Mouse (Mus musculus) liver, postnatal 0 days (tissue): ENCODE data around the gene Col15a1. TPM values are rescaled to one million over a fixed set of nuclear protein-coding genes. Genes with fewer than 3 reads are reported as not detected.
A peak's percentile ranks its signal among the peaks of the same experiment; 100 is the strongest.

Source experiments
- ATAC-seq: fragments of 200-750 bp; cut with Nextera tagmentation; 2 replicates; pipeline ENCODE4 v1.8.0; 2017; ENCODE audit warnings: mild to moderate bottlenecking, moderate library complexity
- DNase-seq: peaks from one replicate; pipeline ENCODE4 v3.0.0-alpha.2; 2016
- H3K27ac ChIP-seq: fragments of 300-500 bp; sonication (generic); 2 replicates; pipeline ENCODE4 v1.5.1; 2014; ENCODE audit warnings: antibody characterized with exemption, moderate library complexity, mild to moderate bottlenecking, low read depth
- H3K27me3 ChIP-seq: fragments of 300-500 bp; sonication (generic); 2 replicates; pipeline ENCODE4 v1.6.1; 2014; ENCODE audit warnings: low read length, control low read depth, mixed read lengths; ENCODE audit not compliant: insufficient read depth
- H3K36me3 ChIP-seq: fragments of 300-500 bp; sonication (generic); replicated peaks from 2 replicates; pipeline ENCODE4 v1.6.1; 2014; ENCODE audit warnings: mild to moderate bottlenecking, control low read depth, low read length, moderate library complexity, mixed read lengths; ENCODE audit not compliant: insufficient read depth
- H3K4me1 ChIP-seq: fragments of 300-500 bp; sonication (generic); 2 replicates; pipeline ENCODE4 v1.6.1; 2014; ENCODE audit warnings: antibody characterized with exemption, mild to moderate bottlenecking, control low read depth; ENCODE audit not compliant: insufficient read depth
- H3K4me2 ChIP-seq: fragments of 300-500 bp; sonication (generic); 2 replicates; pipeline ENCODE4 v1.6.1; 2014; ENCODE audit warnings: low read depth, mild to moderate bottlenecking, low read length, moderate library complexity, mixed read lengths
- H3K4me3 ChIP-seq: fragments of 300-500 bp; sonication (generic); 2 replicates; pipeline ENCODE4 v1.5.1; 2014; ENCODE audit warnings: low read depth, low read length
- H3K9ac ChIP-seq: fragments of 300-500 bp; sonication (generic); replicated peaks from 2 replicates; pipeline ENCODE4 v1.6.1; 2014; ENCODE audit warnings: mild to moderate bottlenecking, moderate library complexity
- H3K9me3 ChIP-seq: fragments of 300-500 bp; sonication (generic); 2 replicates; pipeline ENCODE4 v1.6.1; 2016; ENCODE audit warnings: mild to moderate bottlenecking, control low read depth, low read length, mixed read lengths
- CTCF ChIP-seq: sonication (generic); IDR thresholded peaks from 2 replicates; pipeline ENCODE4 v1.5.1; 2016; ENCODE audit warnings: antibody characterized with exemption, low read depth
- EP300 ChIP-seq: IDR thresholded peaks from 2 replicates; pipeline ENCODE4 v1.6.1; 2016; ENCODE audit warnings: antibody characterized with exemption, low read depth, mild to moderate bottlenecking
- WGBS: fragments of 180-500 bp; shearing (Covaris S2); extraction: QIAGEN DNeasy Blood & Tissue Kit; methylation state at CpG from one replicate; pipeline ENCODE4 v1.1.7; 2014; ENCODE audit not compliant: insufficient replicate concordance; 5-methylcytosine and 5-hydroxymethylcytosine counted together
- polyA plus RNA-seq: library from polyadenylated mRNA; unstranded; fragments of >200 nt; fragmentation: Nextera tagmentation; extraction: Ambion mirVana; gene quantifications from 2 replicates; pipeline ENCODE4 v1.2.1, GENCODE M21; 2015

Gene Col15a1
- polyA plus RNA-seq, 1 experiment from 2014 or later: 0.28 TPM

GRCm38 (mm10) chr4:47329285-47329684 lies 121.3 kb downstream of the Col15a1 start:
- Histone ChIP-seq H3K27ac (no peak overlapping the region), H3K27me3 (no peaks in the 10 kb centered on the region), H3K4me3 (no peak overlapping the region), H3K9me3 (no peaks in the 10 kb centered on the region), H3K4me1 (no peaks in the 10 kb centered on the region), H3K36me3 (no peaks in the 10 kb centered on the region), H3K9ac (no peak overlapping the region), H3K4me2 (no peak overlapping the region)
- TF ChIP-seq EP300 (no peak), CTCF (no peak)
- DNase-seq: no peak
- 19% methylated on average over 1 of the region's 1 CpGs for WGBS
- ATAC-seq: no peak

DNA sequence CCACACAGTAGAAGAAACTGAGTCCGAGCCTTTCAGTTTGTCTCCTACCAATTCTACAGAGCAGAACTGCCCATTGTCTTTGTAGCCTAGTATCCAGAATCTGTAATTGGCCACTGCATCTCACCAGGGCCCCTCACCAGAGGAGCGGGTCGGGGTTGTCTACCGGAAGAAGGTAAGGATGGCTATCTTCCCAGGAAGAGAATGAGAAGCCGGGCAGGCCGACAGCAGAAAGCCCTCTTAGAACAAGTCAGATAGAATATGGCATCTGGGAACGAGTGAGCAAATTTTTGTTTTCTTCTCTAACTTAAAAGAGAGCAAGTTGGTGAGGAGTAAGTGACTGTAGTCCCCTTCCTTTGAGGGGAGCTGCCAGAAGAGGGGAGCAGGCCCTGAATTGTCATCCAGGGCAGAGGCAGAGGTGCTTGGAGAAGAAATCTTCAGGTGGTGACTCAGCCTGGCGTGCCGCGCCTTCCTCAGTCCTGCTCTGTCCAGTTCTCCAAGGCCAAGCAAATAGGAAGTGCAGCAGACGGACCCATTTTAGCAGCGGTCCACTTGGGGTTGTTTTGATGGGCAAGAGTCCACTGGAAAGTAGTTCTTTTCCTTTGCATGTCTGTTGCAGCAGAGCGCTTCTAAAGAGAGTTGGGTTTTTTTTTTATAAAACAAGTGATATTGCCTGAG lies 122.6 kb downstream of the Col15a1 start:
- Histone ChIP-seq H3K9ac (no peak overlapping the region), H3K4me2 (no peak overlapping the region), H3K27me3 (no peaks in the 10 kb centered on the region), H3K4me3 (no peak overlapping the region), H3K36me3 (no peaks in the 10 kb centered on the region), H3K9me3 (no peaks in the 10 kb centered on the region), H3K27ac (no peak overlapping the region), H3K4me1 (no peaks in the 10 kb centered on the region)
- no peak for ATAC-seq
- TF ChIP-seq CTCF: no peak
- no peak for TF ChIP-seq EP300
- no peak for DNase-seq
- 77% methylated on average over 13 of the region's 13 CpGs for WGBS

DNA sequence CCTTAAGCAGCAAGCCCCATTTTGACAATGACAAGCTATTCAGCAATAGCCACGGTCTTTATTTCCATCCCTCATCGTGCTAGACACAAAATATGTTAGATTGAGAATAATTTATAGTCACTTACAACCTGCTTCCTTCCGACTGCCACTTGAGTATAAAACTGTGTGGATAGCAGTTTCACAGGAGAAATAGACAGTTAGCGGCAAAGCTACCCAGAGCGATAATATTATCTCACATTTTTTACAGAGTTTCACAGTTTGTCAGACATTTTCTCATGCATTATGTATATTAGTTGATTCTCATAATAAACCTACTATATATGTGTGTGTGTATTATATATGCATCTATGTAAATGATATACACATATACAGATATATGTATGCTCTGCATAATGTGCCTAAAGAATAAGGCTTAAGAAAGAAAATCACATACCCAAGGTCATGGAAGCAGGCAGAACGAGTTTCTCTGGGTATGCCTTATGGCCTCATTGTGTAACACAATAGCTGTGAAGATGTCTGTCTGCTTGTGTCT lies 124.9 kb downstream of the Col15a1 start:
- ATAC-seq (no peak), DNase-seq (no peak)
- Histone ChIP-seq H3K9me3 (no peaks in the 10 kb centered on the region), H3K9ac (no peak overlapping the region), H3K36me3 (no peaks in the 10 kb centered on the region), H3K27ac (no peak overlapping the region), H3K27me3 (no peaks in the 10 kb centered on the region), H3K4me2 (no peak overlapping the region), H3K4me3 (no peak overlapping the region), H3K4me1 (no peaks in the 10 kb centered on the region)
- WGBS: 70% methylated on average over 6 of the region's 6 CpGs
- TF ChIP-seq EP300 (no peak), CTCF (no peak)

DNA sequence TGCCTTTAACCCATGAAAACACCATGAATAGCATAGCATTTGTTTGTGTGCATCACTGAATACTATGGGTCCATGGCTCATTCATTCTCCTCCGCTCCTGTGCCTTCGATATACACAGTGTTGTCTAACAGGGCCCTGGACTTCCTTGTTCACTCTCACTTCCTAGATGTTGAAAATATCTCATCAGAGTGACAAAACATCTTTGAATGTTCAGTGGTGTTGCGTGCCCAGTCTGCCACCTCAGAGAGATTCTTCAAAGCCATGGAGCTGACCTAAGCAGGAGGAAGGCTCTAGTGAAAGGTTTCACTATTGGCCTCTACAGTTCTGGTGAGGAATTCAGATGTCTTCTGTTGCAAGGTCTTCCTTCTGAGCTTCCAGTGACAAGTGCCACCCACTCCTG lies 125.6 kb downstream of the Col15a1 start:
- Histone ChIP-seq H3K27ac (no peak overlapping the region), H3K9ac (no peak overlapping the region), H3K4me1 (no peaks in the 10 kb centered on the region), H3K4me3 (no peak overlapping the region), H3K36me3 (no peaks in the 10 kb centered on the region), H3K4me2 (no peak overlapping the region), H3K27me3 (no peaks in the 10 kb centered on the region), H3K9me3 (no peaks in the 10 kb centered on the region)
- ATAC-seq: no peak
- TF ChIP-seq EP300 (no peak), CTCF (no peak)
- no peak for DNase-seq
- WGBS: 70% methylated on average over 3 of the region's 3 CpGs

GRCm38 (mm10) chr4:47336941-47337600 lies 129.1 kb downstream of the Col15a1 start:
- TF ChIP-seq CTCF (no peak), EP300 (no peak)
- Histone ChIP-seq H3K27ac (no peak overlapping the region), H3K4me2 (no peak overlapping the region), H3K27me3 (no peaks in the 10 kb centered on the region), H3K9ac (no peak overlapping the region), H3K9me3 (no peaks in the 10 kb centered on the region), H3K36me3 (no peaks in the 10 kb centered on the region), H3K4me3 (no peak overlapping the region), H3K4me1 (no peaks in the 10 kb centered on the region)
- ATAC-seq (no peak), DNase-seq (no peak)
- 62% methylated on average over 2 of the region's 3 CpGs for WGBS

- Histone ChIP-seq H3K27ac (no peak overlapping the region), H3K27me3 (no peaks in the 10 kb centered on the region), H3K9ac (no peak overlapping the region), H3K9me3 (no peaks in the 10 kb centered on the region), H3K4me1 (no peaks in the 10 kb centered on the region), H3K4me2 (no peak overlapping the region), H3K4me3 (no peak overlapping the region), H3K36me3 (no peaks in the 10 kb centered on the region)
- WGBS: 38% methylated on average over 8 of the region's 8 CpGs
- DNase-seq (peak; percentile 11), ATAC-seq (no peak)
- TF ChIP-seq CTCF (no peak), EP300 (no peak)
Observed at GRCm38 (mm10) chr4:47342632-47343031, 134.7 kb downstream of the Col15a1 start.
